Mouse (Mus musculus) spleen, postnatal 10 days (tissue): ENCODE measurements at regions not wholly inside any gene's neighbourhood (a gene's known extent, or its start where the extent isn't known, plus 50 kb on each side); places are given as distances from the start of the nearest gene placed in this dataset.

ENCODE experiments used
- DNase-seq, 2 experiments: peaks; one replicate each; pipeline ENCODE4 v3.0.0; 2021 to 2022; ENCODE audit warnings: low spot score in 2 of 2

- DNase-seq, result no peak
Measured at GRCm38 (mm10) chr15:62134835-62135234, 1212.0 kb upstream of the A1bg start.

GRCm38 (mm10) chr15:62134308-62134707 is 1211.5 kb upstream of the A1bg start:
- DNase-seq, result no peak

GRCm38 (mm10) chr15:62132895-62133294 is 1210.1 kb upstream of the A1bg start:
- no peak for DNase-seq

GRCm38 (mm10) chr15:62131686-62132085 is 1208.9 kb upstream of the A1bg start:
- no peak for DNase-seq

- no peak for DNase-seq
Measured at GRCm38 (mm10) chr15:62130530-62130929, 1207.7 kb upstream of the A1bg start.

GRCm38 (mm10) chr15:62128546-62129212 is 1205.9 kb upstream of the A1bg start:
- DNase-seq, result no peak

GRCm38 (mm10) chr15:62127602-62128158 is 1204.9 kb upstream of the A1bg start:
- peak in 1 of 2 experiments; percentile 25 for DNase-seq

GRCm38 (mm10) chr15:62125718-62126117 is 1202.9 kb upstream of the A1bg start:
- no peak for DNase-seq

GRCm38 (mm10) chr15:62123756-62124155 is 1200.9 kb upstream of the A1bg start:
- DNase-seq, result no peak

GRCm38 (mm10) chr15:62122265-62123023 is 1199.6 kb upstream of the A1bg start:
- DNase-seq, result no peak

GRCm38 (mm10) chr15:62121696-62122095 is 1198.9 kb upstream of the A1bg start:
- DNase-seq, result no peak

GRCm38 (mm10) chr15:62120735-62121134 is 1197.9 kb upstream of the A1bg start:
- DNase-seq, result no peak

GRCm38 (mm10) chr15:62118997-62119396 is 1196.2 kb upstream of the A1bg start:
- DNase-seq, result no peak

- DNase-seq, result no peak
Measured at GRCm38 (mm10) chr15:62116184-62116583, 1193.4 kb upstream of the A1bg start.

GRCm38 (mm10) chr15:62114815-62115214 is 1192.0 kb upstream of the A1bg start:
- DNase-seq, result no peak

GRCm38 (mm10) chr15:62112151-62112550 is 1189.3 kb upstream of the A1bg start:
- no peak for DNase-seq

- no peak for DNase-seq
Measured at GRCm38 (mm10) chr15:62107976-62108375, 1185.2 kb upstream of the A1bg start.

GRCm38 (mm10) chr15:62106518-62106975 is 1183.7 kb upstream of the A1bg start:
- DNase-seq, result peak; percentile 41 to 81

- DNase-seq, result no peak
Measured at GRCm38 (mm10) chr15:62105483-62105882, 1182.7 kb upstream of the A1bg start.

- no peak for DNase-seq
Measured at GRCm38 (mm10) chr15:62104653-62105052, 1181.8 kb upstream of the A1bg start.

GRCm38 (mm10) chr15:62099683-62100082 is 1176.9 kb upstream of the A1bg start:
- no peak for DNase-seq

GRCm38 (mm10) chr15:62098791-62099660 is 1176.2 kb upstream of the A1bg start:
- peak in 1 of 2 experiments; percentile 36 for DNase-seq
